Mouse (Mus musculus): Measurements from ENCODE around the gene Ubtf.

Ubtf gene

DNA sequence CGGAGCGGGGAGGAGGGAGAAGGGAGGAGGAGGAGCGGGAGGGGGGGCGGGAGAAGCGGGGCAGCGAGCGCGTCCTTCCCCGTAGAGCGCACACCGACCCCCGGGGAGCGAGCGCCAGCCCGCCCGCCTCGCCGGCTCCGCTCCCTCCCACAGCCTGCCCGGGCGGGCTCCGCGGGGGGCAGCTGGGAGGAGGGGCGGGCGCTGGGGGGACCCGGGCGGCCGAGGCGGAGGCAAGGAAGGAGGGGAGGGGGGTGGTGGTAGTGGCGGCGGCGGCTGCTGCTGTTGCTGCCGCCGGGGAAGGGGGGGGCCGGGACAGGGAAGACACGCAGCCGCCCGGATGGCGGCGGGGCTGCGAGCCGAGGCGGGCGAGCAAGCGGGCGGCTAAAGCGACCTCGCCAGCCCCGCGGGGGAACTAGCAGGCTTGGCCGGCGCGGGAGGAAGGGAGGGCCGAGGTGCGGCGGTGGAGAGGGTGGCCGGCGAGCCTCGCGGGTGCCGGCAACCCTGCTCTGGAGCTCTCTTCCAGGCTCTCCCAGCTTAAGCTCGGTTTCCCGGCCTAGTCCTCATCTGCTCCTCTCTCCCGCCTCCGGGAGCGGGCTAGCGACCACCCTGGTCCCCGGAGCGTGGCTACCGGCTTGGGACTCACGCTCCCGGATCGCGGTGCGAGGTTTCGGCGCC lies 1.5 kb downstream of the Ubtf start:
- DNase-seq (ENCODE audit: low read depth, low spot score), result peak; percentile 66

DNA sequence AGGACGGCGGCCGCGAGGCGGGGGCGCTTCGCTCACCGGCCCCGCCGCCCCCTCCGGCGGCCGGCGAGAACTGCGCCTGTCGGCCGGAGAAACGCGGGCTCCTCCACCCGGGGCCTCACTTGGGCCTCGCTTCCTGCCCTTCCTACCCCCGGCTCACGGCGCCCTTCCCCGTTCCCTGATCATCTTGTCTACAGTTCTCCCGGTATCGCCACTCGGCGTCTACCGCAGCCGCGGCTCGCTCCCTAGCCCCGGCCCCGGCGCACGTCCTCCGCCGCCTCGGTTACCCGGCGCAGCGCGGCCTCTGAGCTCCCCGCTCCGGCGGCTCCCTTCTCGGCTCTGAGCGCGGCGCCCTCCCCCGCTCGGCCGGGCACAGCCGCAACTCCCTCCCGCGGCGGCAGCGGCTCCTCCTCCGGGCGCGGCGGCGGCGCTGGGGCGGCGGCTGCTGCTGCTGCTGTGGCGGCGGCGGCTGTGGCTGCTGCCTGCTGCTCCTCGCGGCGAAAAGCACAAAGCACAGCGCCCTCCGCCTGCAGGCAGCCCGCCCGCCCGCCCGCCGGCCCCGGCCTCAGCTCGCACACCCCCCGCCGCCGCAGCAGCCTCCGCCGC lies 2.1 kb downstream of the Ubtf start:
- peak; percentile 55 for DNase-seq (ENCODE audit: low read depth, low spot score)

DNA sequence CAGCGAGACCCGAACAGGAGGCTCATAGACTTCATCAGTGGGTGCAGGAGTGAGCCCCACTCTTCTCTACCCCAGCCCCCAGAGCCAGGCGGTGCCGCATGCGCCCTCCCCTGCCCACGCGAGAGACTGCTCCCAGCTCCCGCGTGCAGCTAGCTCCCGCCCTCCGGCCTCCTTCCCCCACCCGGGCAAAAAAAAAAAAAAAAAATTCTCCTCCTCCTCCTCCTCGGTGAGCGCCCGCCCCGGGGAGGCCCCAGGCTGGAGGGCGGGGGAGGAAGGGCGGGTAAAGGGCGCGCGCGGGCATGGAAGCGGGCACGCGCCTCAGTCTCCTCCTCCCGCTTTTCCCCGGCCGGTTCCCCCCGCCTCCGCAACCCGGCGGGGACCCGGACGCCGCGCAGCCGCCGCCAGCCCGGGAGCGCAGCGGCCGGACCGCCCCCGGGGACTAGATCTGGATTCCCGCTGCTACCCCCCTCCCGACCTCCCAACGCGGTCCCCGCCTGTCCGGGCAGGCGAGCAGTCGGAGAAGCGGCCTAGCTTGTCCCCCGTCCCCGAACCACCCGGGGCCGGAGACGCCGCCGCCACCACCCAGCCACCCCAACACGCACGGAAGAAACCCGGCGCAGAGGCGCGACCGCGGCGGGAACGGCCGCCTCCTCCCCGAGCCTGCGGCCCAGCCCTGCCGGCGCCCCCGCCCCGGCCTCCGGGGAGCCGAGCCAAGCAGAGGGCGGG lies 2.8 kb downstream of the Ubtf start:
- DNase-seq (ENCODE audit: low read depth, low spot score), result peak; percentile 76

DNA sequence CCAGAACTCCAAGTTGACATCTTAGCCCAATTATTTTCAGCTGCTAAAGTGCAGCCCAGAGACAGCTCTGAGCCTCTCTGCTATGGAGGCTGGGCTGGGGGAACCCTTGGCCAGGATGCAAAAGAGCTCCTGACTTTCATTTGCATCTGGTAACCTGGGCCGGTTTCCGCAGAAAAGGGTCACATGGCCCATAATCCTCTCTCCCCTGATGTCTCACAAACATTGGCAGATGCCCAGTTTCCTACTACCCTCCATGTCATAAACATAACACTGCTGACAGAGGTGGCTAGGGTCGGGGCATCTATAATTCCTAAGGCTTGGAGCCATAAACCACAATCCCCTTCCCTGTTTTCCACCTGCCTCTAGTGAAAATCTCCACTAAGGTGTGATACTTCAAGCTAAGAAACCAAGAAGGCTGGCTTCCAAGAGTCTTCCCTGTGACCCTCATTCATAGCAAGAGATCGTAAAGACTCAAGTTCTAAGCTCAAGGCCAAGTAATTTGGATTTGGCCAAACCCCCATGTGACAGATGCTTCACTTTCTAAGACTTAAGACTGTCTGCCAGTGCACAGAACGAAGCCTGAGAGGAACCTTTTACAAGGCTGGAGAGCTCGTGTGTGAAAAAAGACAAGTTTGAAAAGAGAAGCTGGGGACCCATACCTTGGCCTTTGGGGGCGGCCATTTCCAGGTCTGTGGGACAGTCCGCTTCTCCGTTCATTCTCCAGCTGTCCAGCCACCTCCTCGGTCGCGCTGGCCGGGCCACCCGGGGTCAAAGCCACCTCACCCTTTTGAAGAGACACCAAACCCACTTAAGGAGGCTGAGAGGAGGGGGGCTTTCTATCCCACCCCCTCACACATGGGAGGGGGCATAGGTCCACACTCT lies 3.6 kb downstream of the Ubtf start:
- peak; percentile 57 for DNase-seq (ENCODE audit: low read depth, low spot score)

DNA sequence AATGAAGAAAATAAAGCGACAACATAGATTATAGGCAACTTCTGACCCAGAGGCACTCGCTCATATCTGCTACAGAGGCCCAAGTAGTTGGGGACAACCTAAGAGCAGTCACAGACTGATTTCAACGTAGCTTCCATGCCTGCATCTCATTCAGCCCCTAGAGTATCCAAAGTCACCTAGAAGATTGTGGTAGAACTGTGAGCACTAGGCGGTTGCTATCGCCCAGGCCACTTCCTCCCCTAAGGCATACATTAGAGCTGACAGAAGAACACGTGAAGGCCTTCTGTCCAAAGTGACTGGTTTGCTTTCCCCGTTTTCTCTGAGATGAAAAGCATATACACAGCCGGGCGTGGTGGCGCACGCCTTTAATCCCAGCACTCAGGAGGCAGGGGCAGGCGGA lies 5.2 kb downstream of the Ubtf start:
- DNase-seq (ENCODE audit: low read depth, low spot score), result no peak

DNA sequence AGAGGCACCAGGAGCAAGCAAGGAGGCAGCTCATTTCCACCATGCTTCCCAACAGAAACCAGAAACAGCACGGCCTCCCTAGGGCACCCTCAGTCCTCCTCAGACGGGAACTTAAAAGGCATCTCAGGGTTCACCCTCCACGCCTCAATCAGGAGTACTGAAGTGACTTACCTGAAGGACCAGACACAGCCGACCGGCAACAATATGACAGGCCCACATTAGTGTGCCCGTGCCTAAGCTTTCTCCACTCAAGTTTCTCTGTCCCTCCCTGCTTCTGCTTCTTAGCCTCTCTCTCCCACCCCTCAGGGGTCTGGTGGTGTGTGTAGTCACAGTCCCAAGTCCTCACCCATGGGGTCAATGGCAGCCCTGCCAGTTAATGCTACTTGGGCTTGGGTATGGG lies 7.0 kb downstream of the Ubtf start:
- no peak for DNase-seq (ENCODE audit: low read depth, low spot score)

DNA sequence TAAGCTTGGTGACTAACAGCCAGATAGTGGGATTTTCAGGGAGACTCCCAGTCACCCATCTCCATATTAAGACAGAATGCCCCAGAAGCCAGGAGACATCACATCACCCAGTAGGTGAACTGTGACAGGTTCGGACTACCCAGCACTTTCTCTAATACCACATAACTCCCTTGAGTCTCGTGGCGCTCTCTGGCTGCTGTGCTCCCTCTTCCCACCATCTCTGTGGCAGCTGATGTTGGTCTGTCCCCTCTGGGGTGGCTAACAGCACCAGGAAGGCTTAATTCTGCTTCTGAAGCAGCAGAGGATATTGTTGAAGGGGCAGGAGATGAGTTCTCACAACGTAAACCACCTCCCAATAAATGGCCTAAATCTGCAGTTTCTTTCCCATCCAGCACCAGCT lies 7.6 kb downstream of the Ubtf start:
- DNase-seq (ENCODE audit: low read depth, low spot score), result no peak

DNA sequence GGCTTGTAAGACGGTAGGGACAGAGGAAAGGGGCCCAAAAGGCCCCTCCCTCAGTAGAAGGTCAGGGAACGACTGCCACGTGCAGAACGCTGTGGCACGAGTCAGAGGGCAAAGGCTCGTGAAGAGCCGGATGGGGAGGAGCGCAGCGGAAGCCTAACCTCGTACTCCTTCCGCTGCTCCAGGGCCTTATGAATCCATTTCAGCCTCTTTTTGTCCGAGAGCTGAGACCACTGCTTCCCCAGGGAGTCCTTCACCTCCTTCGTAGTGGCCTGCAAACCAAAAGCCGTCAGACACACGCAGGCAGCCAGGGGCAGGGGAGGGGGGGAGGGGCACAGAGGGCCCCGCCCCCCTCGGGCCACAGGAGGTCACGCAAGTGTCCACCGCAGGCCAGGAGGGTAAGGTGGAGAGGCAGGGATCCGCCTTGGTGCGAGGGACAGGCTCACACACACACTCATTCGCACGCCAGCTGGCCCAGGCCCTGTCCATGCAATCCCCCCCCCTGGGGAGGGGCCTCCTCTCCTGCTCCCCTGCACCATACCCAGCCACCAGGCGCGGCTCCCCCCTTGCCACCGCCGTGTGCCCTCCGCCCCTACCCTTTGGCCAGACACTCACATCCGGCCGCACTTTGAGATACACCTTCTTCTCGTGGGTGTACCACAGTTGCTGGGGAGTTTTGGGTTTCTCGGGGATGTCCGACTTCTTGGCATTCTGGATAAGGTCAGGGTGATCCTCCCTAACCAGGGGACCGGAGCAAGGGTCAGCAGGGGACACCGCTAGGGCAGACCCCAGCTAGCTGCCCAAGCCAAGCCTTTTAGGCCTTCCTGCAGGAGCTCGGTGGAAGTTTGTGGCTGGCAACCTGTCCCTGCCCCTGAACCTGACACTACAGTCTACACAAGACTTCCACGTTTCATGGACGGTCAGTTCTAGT lies 8.5 kb downstream of the Ubtf start:
- DNase-seq (ENCODE audit: low read depth, low spot score), result no peak

DNA sequence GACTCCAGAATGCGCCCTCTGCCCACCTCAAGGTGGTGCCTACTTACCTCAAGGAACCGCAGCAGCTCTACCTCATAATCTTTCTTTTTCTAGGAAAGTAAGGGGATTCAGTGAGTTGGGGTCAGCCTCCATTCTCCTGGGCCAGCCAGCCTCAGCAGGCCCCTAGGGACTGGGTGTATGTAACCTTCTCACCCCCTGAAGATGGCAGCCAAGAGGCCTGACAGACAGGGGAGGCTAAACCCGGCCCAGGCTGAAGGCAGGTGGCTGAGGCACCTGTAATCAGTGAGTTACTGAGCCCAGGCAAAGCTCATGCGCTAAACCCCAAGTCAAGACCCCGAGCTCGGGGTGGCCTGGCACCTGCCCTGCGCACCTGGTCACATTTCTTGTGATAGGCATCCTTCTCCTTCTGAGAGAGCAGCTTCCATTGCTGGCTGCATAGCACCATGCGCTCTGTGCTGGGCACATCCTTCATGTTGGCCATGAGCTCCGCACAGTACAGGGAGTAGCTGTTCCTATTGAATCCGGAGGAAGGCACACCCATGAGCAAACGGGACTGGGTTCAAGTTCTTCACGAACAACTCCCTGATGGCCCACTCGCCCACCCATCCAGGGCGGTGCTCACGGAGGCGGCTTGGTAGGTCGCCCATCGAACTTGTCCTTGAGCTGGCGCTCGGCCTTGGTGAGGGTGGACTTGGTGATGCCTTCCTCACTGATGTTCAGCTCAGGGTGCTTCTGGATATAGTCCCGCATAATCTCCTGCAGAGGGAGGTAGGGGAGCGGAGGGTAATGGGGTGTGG lies 9.5 kb downstream of the Ubtf start:
- no peak for DNase-seq (ENCODE audit: low read depth, low spot score)

DNA sequence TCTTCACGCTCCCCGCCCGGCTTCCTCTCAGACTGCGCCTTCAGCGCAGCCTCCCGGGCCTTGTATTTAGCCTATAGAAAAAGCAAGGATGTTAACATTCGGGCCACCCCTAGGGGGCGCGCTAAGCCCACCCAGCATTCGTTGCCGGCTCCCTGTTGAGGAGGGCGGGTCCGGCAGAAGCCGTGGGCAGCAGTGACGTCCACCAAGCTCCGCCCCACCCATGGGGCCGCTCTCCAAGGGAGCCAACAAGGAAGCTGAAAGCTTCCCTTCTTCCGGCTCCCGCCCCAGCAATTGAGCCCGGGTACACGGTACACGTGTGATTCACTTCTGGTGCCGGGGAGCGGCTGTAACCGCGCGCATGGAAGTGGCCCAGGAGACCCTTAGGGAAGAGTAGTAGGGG lies 10.6 kb downstream of the Ubtf start:
- DNase-seq (ENCODE audit: low read depth, low spot score), result peak; percentile 97

DNA sequence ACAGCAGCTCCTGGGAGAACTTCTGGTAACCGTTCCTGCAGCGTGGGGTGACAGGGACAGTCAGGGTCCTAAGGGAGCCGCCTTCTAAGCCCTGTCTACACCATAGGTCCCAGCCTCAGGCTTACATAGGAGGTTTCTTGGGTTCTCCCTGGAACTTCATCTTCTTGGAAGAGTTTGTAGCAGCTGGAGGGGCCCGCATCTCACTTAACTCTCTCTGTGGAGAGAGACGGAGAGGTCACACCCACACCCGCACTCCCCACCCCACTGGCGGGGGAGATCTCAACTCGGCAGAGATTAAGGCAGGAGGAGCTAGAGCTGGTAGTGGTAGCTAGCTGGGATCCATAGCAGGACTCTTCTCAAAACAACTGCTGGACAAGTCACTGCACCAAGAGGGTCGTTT lies 11.4 kb downstream of the Ubtf start:
- no peak for DNase-seq (ENCODE audit: low read depth, low spot score)

DNA sequence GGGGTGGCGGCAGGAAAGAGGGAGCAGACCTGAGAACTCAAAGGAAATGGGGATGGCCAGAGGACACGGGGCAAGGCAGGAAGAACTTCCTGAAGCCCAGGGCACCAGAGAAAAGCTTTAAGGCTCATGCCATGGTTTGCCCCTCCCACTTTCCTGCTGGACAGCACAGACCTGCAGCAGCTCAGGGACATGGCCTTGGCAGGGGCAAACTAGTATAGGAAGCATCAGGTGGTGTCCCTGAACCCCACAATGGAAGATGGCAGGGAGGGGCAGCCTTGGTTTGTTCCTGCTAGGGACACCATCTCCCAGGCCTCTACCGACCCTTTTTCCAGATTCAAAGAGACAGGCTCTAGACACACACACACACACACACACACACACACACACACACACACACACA lies 14.2 kb downstream of the Ubtf start:
- DNase-seq (ENCODE audit: low read depth, low spot score), result no peak

DNA sequence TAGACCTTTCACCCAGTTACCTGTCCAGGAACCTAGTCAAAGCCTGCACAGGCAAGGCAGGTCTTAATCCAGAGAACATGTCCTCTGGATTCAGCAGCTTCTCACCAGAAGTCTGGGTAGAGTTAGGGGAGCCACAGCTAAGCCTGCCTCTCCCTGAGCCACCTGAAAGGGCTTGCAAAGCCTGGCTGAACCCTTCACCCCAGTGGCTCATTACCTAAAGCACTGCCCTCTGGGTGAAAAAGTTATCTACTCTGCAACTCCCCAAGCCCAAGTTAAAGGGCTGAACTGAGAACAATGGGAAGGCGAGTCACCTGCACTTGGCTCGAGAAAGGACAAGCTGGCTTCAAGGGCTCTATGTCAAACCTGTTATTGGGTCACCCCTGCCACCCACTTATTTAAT lies 15.4 kb downstream of the Ubtf start:
- no peak for DNase-seq (ENCODE audit: low read depth, low spot score)

DNA sequence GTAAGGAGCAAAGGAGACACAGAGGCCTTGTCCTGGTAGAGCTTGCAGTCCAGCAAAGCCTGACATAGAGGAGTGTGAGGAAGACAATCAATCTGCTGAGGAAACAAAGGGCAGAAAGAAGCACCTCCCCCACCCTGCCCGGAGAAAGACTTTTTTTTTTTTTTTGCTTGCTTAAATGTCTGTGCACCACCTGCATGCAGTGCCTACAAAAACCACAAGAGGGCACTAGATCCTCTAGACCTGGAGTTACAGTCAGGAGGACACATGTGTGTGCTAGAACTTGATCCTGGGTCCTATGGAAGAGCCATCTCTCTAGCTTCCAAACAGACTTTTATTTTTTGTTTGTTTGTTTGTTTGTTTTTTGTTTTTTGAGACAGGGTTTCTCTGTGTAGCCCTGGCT lies 19.7 kb downstream of the Ubtf start:
- DNase-seq (ENCODE audit: low read depth, low spot score), result peak; percentile 79

DNA sequence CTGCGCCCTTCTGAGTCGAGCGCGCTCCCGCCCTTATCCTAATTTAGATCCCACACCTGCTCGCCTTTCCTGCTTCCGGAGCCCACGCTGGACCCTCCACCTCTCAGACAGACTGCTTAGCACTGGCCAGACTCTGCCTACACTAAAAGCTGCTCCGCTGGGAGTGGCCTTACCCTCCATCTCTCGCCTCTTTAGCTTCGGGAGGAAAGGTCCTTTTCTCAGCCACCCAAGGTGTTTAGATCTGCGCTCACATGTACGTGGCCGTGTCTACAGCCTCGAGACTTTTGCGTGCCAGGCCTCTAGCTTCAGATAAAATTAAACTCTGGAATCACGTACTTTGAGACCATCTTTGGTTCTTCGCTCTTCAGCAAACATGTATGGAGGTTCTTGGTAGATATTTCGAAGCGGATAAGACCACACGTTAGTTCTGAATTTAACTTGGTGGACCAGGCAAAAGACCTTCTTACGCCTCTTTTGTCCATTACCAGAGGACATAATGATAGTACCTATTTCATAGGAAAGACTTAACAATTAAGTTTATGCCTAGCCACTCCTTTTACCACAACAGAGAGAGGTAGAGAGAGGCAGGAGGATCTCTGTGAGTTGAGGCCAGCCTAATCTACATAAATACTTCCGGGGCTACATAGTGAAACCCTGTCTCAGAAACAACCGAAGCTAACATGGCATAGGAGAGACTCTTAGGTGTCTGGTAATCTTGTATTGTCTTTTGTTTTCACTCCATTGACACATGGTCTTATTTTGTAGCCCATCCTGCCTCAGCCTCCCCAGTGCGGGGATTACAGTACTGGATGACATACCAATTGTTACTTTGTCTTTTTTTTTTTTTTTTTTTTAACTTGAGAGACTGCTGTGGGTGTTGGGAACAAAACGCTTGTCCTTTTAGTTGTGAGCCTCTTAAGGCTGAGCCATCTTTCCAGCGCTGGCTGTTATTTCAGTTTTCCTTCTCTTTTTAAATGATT lies 21.7 kb downstream of the Ubtf start:
- no peak for DNase-seq (ENCODE audit: low read depth, low spot score)

DNA sequence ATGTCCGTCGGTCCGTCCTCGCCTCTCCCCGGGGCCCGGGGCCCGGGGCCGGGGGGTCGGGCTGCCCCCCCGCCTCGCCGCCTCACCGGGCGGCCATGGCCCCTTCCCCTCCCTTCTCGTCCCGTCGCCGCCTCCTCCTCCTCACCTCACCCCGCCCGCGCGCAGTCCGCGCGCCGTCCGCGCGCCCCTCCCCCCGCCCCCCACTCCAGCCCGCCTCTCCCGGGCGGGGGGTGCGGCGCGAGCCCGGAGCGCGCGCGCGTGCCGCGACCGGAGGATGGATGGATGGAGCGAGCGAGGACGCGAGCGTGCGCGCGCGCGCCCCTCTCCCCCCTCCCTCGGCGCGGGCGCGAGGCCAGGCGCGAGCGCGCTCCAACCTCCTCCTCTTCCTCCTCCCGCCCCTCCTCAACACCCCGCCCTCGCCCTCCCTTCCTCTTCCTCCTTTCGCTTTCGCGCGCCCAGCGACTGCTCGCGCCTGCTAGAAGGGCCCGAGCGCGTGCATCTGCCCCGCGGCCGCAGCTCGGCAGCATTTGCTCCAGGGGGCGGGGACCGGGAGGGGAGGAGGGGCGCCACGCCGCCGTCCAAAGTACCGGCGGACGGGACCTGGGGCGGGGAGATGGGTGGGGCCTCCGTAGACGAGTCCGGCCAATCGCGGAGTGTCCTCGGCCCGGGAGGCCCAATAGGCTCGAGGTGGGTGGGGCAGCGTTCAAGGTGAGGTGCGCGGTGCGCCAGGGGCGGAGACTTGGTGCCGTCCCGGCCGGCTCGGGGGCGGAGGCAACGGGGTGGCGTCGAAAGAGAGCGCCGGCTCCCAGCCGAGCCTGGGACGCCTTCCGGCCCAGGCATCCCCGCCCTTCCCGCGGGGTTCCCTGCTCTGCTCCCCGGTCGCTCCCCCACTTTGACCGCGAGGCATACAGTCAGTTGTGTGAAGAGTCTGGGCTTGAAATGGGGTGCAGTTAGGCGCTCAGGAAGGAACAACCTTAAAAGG lies 22.8 kb downstream of the Ubtf start, which contains the start of gene Atxn7l3:
Gene Atxn7l3, minus strand, starts transcription at position 141 of the 982 bp plus-strand sequence.
- DNase-seq (ENCODE audit: low read depth, low spot score), result peak; percentile 99

DNA sequence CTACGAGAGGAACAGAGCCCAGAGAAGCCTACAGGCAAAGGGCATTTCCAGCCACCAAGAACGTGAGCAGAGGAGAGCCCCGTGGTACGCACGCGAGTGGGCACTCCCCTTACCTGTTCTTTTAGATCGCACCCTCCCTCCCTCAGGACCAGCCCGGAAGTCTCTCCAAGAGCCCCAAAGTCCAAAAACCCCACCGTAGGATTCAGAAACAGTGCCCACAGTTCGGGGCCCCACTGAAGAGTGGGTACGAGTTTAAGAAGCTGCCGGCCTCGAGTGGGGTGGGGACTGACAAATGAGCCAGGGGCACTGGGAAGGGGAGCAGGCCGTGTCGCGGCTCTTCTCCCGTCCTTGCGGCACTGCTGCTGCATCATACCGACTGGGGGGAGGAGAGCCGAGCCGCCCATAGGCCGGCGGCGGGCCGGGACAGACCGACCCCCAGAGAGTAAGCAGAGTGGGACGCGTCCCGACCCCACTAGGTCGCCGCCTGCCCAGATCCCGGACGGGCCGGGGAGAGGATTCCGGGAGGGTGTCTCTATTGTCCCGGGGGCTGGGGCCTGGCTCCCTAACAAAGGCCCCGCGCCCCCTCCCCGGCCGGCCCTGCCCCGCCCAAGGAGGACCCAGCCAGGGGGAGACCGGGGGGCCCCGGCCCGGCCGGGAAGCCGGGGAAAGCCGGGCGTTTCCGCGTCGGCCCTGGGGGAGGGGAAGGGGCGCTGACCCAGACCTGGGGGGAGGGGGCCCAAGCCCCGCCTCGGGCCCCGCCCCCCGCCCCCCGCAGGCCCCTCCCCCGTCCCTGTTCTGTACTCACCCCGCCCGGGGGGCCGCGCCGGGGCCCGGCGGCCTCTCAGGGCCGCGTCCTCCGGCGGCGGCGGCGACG lies 23.7 kb downstream of the Ubtf start:
- DNase-seq (ENCODE audit: low read depth, low spot score), result peak; percentile 54
